Mouse (Mus musculus) myocyte (in vitro differentiated cells): Measurements from ENCODE around the gene Ier5l. TPM values are rescaled to one million over a fixed set of nuclear protein-coding genes. Genes with fewer than 3 reads are reported as not detected.
A peak's percentile ranks its signal among the peaks of the same experiment; 100 is the strongest.

ENCODE experiments used
- H3K27me3 ChIP-seq: one replicate; pipeline ENCODE4 v1.6.1; 2011; ENCODE audit not compliant: control insufficient read depth, insufficient read depth, insufficient read length
- H3K36me3 ChIP-seq: one replicate; pipeline ENCODE4 v1.6.1; 2011; ENCODE audit not compliant: control insufficient read depth, insufficient read depth
- H3K4me2 ChIP-seq: one replicate; pipeline ENCODE4 v1.6.1; 2011; ENCODE audit warnings: low read depth, control low read depth
- H3K4me3 ChIP-seq: one replicate; pipeline ENCODE4 v1.5.1; 2011; ENCODE audit warnings: mild to moderate bottlenecking, control low read depth, moderate library complexity
- H3K79me2 ChIP-seq: one replicate; pipeline ENCODE4 v1.6.1; 2011; ENCODE audit not compliant: control insufficient read depth, insufficient read depth
- H3ac ChIP-seq: one replicate; pipeline ENCODE4 v1.6.1; 2011; ENCODE audit not compliant: control insufficient read depth, insufficient read length
- CEBPB ChIP-seq: IDR thresholded peaks from 2 replicates; pipeline ENCODE4 v1.6.1; 2011; ENCODE audit warnings: mild to moderate bottlenecking, moderate library complexity; ENCODE audit not compliant: poor library complexity, insufficient read depth, severe bottlenecking
- E2F4 ChIP-seq: IDR thresholded peaks from one replicate; pipeline ENCODE4 v1.6.1; 2011; ENCODE audit warnings: mild to moderate bottlenecking, control low read depth, moderate library complexity; ENCODE audit not compliant: insufficient read depth
- MAX ChIP-seq: IDR thresholded peaks from one replicate; pipeline ENCODE4 v1.6.1; 2011; ENCODE audit warnings: low read depth, mild to moderate bottlenecking, control low read depth
- MYOD1 ChIP-seq, 3 experiments: IDR thresholded peaks; one replicate each; pipeline ENCODE4 v1.6.1; 2011; ENCODE audit warnings: control low read depth in 2 of 3, low read depth in 2 of 3, mild to moderate bottlenecking in 2 of 3, moderate library complexity in 1 of 3; ENCODE audit not compliant: insufficient read length in 2 of 3, control insufficient read depth in 1 of 3
- MYOG ChIP-seq, 3 experiments: IDR thresholded peaks; one replicate each; pipeline ENCODE4 v1.6.1; 2011; ENCODE audit warnings: control low read depth in 2 of 3, low read depth in 2 of 3, mild to moderate bottlenecking in 2 of 3; ENCODE audit not compliant: insufficient read length in 2 of 3, control insufficient read depth in 1 of 3, insufficient read depth in 1 of 3
- POLR2A ChIP-seq: IDR thresholded peaks from one replicate; pipeline ENCODE4 v1.6.1; 2011; ENCODE audit warnings: low read depth, mild to moderate bottlenecking, control low read depth, moderate library complexity; ENCODE audit not compliant: insufficient read length
- POLR2AphosphoS2 ChIP-seq: IDR thresholded peaks from one replicate; pipeline ENCODE4 v1.6.1; 2011; ENCODE audit warnings: low read depth, control low read depth; ENCODE audit not compliant: insufficient read length
- REST ChIP-seq: IDR thresholded peaks from one replicate; pipeline ENCODE4 v1.6.1; 2011; ENCODE audit warnings: mild to moderate bottlenecking, control low read depth, moderate library complexity; ENCODE audit not compliant: insufficient read depth, insufficient read length
- SRF ChIP-seq: IDR thresholded peaks from one replicate; pipeline ENCODE4 v1.6.1; 2011; ENCODE audit warnings: low read depth; ENCODE audit not compliant: control insufficient read depth, insufficient read length
- TCF12 ChIP-seq: IDR thresholded peaks from one replicate; pipeline ENCODE4 v1.6.1; 2011; ENCODE audit warnings: mild to moderate bottlenecking, control low read depth; ENCODE audit not compliant: poor library complexity, insufficient read depth, severe bottlenecking
- TCF3 ChIP-seq: IDR thresholded peaks from one replicate; pipeline ENCODE4 v1.6.1; 2011; ENCODE audit warnings: low read depth, control low read depth; ENCODE audit not compliant: insufficient read length
- USF1 ChIP-seq: IDR thresholded peaks from one replicate; pipeline ENCODE4 v1.6.1; 2011; ENCODE audit warnings: low read depth, mild to moderate bottlenecking, control low read depth, moderate library complexity
- polyA plus RNA-seq: library from polyadenylated mRNA; unstranded; fragments of >200 nt; fragmentation: generic; extraction: Trizol; gene quantifications from one replicate; pipeline ENCODE4 v1.2.1, GENCODE M21; 2012; ENCODE audit warnings: missing spikeins

Ier5l gene
- polyA plus RNA-seq, 1 experiment: 20.5 TPM

DNA sequence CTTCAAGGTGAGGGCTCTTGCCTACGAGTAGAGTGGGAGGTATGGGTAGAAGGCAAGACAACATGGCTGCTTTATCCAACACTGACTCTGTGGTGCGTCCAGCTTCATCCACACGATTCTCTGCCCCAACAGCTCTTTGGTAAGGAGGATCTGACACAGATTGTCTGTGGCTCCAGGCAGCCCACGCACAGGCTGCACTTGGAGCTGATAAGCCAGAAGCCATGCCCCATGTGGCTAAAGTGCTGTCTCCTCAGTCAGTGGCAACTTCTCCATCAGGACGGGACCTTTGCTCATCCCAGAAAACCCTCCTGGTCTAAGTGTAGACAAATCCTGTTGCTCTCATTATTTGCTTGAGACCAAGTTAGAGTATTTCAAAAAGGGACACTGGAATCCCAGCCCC lies 19.4 kb downstream of the Ier5l start:
- Histone ChIP-seq H3K27me3 (no peaks in the 10 kb centered on the region), H3ac (no peak overlapping the region), H3K36me3 (peaks cover 7% of the 10 kb centered on the region), H3K4me3 (no peak overlapping the region), H3K4me2 (no peak overlapping the region), H3K79me2 (no peaks in the 10 kb centered on the region)
- no peak for TF ChIP-seq TCF3
- TF ChIP-seq MYOG (IDR thresholded peaks at IDR 0.05; ENCODE audit: control insufficient read depth in 1 of 3, insufficient read depth in 1 of 3, insufficient read length in 2 of 3, low read depth in 2 of 3): no peak
- TF ChIP-seq E2F4: no peak
- no peak for TF ChIP-seq USF1
- no peak for TF ChIP-seq REST
- no peak for TF ChIP-seq MYOD1 (IDR thresholded peaks at IDR 0.05; ENCODE audit: control insufficient read depth in 1 of 3, insufficient read length in 2 of 3, low read depth in 2 of 3)
- peak; percentile 26 for TF ChIP-seq POLR2AphosphoS2
- no peak for TF ChIP-seq SRF

DNA sequence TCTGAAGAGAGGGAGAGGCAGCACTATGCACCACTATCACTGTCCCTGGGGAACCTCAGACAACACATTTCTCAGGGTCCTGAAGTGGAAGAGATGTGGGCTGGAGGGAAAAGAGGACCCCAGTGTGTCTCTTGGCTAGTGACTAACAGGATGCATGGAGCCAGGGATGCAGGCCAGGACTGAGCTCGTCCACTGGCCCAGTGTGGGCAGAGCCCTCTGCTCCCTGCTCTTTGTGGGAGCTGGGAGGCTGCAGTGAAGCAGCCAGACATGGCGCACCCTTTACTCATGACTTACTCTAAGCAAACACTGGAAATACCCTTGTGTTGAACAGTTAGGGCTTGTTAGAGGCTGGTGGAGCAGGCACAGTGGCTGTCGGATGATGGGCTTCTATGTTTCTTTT lies 20.4 kb downstream of the Ier5l start:
- no peak for TF ChIP-seq USF1
- TF ChIP-seq REST: no peak
- TF ChIP-seq POLR2A: no peak
- no peak for TF ChIP-seq POLR2AphosphoS2
- no peak for TF ChIP-seq TCF3
- TF ChIP-seq MYOG (IDR thresholded peaks at IDR 0.05; ENCODE audit: control insufficient read depth in 1 of 3, insufficient read depth in 1 of 3, insufficient read length in 2 of 3, low read depth in 2 of 3): no peak
- TF ChIP-seq MAX: no peak
- no peak for TF ChIP-seq MYOD1 (IDR thresholded peaks at IDR 0.05; ENCODE audit: control insufficient read depth in 1 of 3, insufficient read length in 2 of 3, low read depth in 2 of 3)
- TF ChIP-seq CEBPB: no peak
- no peak for TF ChIP-seq SRF
- no peak for TF ChIP-seq E2F4
- TF ChIP-seq TCF12: no peak
- no peaks in the 10 kb centered on the region for H3K79me2 ChIP-seq
- no peak overlapping the region for H3K4me2 ChIP-seq
- peaks cover 14% of the 10 kb centered on the region for H3K36me3 ChIP-seq
- H3K4me3 ChIP-seq: no peak overlapping the region
- H3K27me3 ChIP-seq: no peaks in the 10 kb centered on the region
- no peak overlapping the region for H3ac ChIP-seq

- no peak for TF ChIP-seq REST
- TF ChIP-seq MAX: no peak
- TF ChIP-seq E2F4: no peak
- no peak for TF ChIP-seq TCF3
- Histone ChIP-seq H3K36me3 (peaks cover 18% of the 10 kb centered on the region), H3ac (no peak overlapping the region), H3K27me3 (no peaks in the 10 kb centered on the region), H3K4me2 (no peak overlapping the region), H3K4me3 (no peak overlapping the region), H3K79me2 (peaks cover 6% of the 10 kb centered on the region)
These were observed 22.5 kb downstream of the Ier5l start for GRCm38 (mm10) chr2:30451525-30451924.

DNA sequence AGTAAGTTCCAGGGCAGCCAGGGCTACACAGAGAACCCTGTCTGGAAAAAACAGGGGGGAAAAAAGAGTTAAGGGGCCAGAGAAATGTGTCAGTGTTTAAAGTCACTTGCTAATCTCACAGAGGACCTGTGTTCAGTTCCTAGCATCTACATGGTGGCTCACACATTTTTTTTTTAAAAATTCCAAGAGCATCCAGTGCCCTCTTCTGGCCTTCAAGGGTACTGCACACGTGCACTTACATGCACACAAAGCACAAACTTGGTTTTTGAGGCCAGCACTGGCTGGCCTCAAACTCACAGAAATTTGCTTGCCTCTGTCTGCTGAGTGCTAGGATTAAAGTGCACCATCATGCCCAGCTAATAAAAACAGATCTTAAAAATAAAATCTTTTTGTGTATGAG lies 23.5 kb downstream of the Ier5l start:
- peaks cover 9% of the 10 kb centered on the region for H3K79me2 ChIP-seq
- peaks cover 18% of the 10 kb centered on the region for H3K36me3 ChIP-seq

DNA sequence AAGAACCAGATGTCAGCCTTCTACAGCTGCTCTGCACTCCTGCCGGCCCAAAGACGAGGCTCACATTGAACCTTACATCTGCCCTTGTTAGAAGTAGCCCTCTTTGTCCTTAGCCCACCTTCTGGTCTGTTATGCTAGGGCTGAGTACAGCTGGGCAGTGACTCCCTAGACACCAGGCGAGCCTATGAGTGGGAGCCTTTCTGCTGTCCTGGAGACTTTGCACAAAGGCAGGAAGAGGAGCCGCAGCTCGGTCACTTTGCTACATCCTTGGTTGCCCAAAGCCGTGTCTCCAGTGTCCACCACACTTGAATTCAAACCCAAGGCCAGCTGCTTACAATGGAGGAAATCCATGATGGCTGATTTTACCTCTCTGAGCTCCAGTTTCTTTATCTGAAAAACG lies 25.6 kb downstream of the Ier5l start:
- Histone ChIP-seq H3K79me2 (peaks cover 12% of the 10 kb centered on the region), H3ac (no peak overlapping the region), H3K4me3 (no peak overlapping the region), H3K36me3 (peaks cover 18% of the 10 kb centered on the region), H3K27me3 (no peaks in the 10 kb centered on the region), H3K4me2 (no peak overlapping the region)
- TF ChIP-seq SRF (no peak), USF1 (no peak), CEBPB (no peak), TCF12 (no peak), MYOD1 (IDR thresholded peaks at IDR 0.05; ENCODE audit: control insufficient read depth in 1 of 3, insufficient read length in 2 of 3, low read depth in 2 of 3) (no peak), TCF3 (no peak), POLR2AphosphoS2 (no peak), MAX (no peak), MYOG (IDR thresholded peaks at IDR 0.05; ENCODE audit: control insufficient read depth in 1 of 3, insufficient read depth in 1 of 3, insufficient read length in 2 of 3, low read depth in 2 of 3) (no peak), POLR2A (no peak), E2F4 (no peak), REST (no peak)

More for the DNA sequence above, 23.5 kb downstream of the Ier5l start:
- Histone ChIP-seq H3K4me2 (no peak overlapping the region), H3ac (no peak overlapping the region), H3K4me3 (no peak overlapping the region), H3K27me3 (no peaks in the 10 kb centered on the region)
- TF ChIP-seq MAX (no peak), MYOG (IDR thresholded peaks at IDR 0.05; ENCODE audit: control insufficient read depth in 1 of 3, insufficient read depth in 1 of 3, insufficient read length in 2 of 3, low read depth in 2 of 3) (no peak), POLR2A (no peak), E2F4 (no peak), POLR2AphosphoS2 (no peak), TCF3 (no peak), TCF12 (no peak), USF1 (no peak), CEBPB (no peak), MYOD1 (IDR thresholded peaks at IDR 0.05; ENCODE audit: control insufficient read depth in 1 of 3, insufficient read length in 2 of 3, low read depth in 2 of 3) (no peak), REST (no peak), SRF (no peak)
